Mouse (Mus musculus): ENCODE measurements at regions not wholly inside any gene's neighbourhood (a gene's known extent, or its start where the extent isn't known, plus 50 kb on each side); places are given as distances from the start of the nearest gene placed in this dataset.

GRCm38 (mm10) chr10:97368625-97369024 lies 110.8 kb upstream of the Dcn start:
- CTCF ChIA-PET = no interaction called here

- CTCF ChIA-PET = interaction anchor here (0.7 kb wide), 1 partner anchor 1259 kb away, joined by 3 read pairs; no protein-coding TSS in a partner anchor
Observed at GRCm38 (mm10) chr10:97375824-97376223, 103.6 kb upstream of the Dcn start.

GRCm38 (mm10) chr10:97376376-97376775 lies 103.0 kb upstream of the Dcn start:
- CTCF ChIA-PET = interaction anchor here (0.7 kb wide), 1 partner anchor 1259 kb away, joined by 3 read pairs; no protein-coding TSS in a partner anchor

GRCm38 (mm10) chr10:97381586-97381985 lies 97.8 kb upstream of the Dcn start:
- CTCF ChIA-PET = no interaction called here

DNA sequence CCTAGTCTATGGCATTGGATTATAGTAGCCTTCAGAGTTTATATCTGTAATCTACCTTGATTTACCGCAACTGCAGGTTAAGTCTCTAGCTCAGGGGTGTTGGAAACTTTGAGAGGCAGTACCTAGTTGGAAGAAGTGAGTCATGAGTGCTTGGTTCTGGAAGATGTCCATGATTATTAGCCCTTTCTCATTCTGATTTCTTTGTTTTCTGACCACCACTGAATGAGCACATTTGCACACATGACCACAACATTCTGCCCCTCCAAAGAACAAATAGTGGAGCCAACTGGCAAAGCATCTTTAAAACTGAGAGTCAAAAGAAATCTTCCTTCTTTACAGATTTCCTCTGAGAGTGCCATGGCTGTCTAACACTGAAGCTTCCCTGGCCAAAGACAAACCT lies 95.5 kb upstream of the Dcn start:
- CTCF ChIA-PET = no interaction called here

DNA sequence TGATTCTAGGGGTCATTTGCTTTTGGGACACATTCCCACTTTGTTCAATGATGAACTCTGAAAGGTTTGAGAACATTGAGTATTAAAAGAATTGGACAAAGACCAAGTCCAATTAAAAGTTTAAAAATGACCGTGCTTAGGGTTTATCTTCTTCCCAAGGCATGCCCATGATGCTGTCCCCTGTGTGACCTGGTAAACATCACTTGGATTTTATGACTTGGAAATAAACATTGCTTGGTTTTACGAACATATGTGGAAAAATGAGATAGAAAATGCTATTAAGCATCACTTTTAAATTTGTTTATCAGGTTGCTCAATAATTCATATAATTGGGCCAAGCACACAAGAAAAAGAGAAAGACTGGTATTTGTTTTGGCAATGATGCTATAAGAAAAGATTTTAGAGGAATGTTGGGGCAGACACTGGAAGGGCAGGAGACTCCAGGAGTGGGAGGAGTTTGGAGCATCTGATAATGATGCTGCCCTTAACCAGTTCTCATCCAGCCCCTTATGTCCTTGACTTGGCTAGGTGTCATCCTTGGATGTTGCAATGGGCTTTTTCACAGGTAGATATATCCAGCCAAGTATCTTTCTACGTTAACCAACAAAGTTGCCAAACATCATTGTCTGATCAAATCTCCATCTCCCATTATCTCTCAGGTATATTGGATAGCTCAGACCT lies 92.1 kb upstream of the Dcn start:
- CTCF ChIA-PET = no interaction called here

GRCm38 (mm10) chr10:97389647-97390590 lies 89.5 kb upstream of the Dcn start:
- CTCF ChIA-PET = no interaction called here

GRCm38 (mm10) chr10:97397062-97397771 lies 82.2 kb upstream of the Dcn start:
- CTCF ChIA-PET = no interaction called here

- CTCF ChIA-PET = no interaction called here
Observed at GRCm38 (mm10) chr10:97397896-97398295, 81.5 kb upstream of the Dcn start.

- CTCF ChIA-PET = no interaction called here
Observed at GRCm38 (mm10) chr10:97402524-97402923, 76.9 kb upstream of the Dcn start.

DNA sequence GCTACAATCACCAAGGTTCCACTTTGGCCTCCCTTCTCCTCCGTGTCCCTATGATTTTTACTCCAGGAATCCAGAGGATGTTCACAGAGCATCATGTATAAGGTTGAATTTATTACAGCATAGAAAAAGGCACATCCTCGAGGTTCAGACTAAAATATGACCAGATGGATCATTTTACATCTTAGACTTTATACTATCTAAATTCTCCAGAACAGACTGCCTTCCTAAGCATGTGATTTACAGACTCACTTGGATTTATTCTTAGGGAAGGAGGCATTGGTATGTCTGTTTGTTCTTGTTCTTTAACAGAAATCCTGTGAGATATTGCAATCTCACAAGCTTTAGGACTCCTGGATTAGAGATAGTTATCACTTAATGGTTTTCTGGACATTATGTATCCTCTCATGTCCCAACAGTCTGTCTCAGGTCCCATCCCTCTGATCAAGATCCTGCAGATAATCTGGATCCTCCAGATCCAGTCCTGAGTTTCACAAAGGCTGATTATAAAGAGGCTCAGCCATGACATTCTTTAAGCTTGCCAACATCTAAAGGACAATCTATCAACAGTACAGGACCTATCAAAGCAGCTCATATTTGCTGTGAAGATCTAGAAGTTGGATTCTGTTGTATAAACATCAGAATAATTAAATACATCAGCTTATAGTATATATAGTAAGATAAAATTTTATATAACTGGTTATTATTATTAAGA lies 75.2 kb upstream of the Dcn start:
- CTCF ChIA-PET = no interaction called here

GRCm38 (mm10) chr10:97409181-97409581 lies 70.2 kb upstream of the Dcn start:
- CTCF ChIA-PET = no interaction called here

DNA sequence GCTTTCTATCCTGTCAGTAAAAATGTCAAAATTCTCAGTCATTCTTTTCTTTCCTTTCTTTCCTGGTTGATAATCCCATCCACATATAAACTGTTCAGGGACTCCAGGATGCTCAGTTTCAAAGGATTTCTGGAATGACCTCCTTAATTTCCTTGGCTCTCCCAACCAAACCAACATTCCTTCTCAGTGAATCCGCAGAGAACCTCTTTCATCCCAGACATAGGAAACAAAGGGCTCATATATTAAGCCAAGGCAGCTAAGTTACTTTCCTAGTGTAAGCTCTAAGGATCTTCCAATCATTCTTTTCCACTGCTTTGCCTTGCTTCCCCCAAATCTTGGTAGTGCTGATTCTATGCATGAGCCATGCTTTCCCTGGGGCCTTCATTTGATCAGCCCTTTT lies 69.5 kb upstream of the Dcn start:
- CTCF ChIA-PET = no interaction called here

DNA sequence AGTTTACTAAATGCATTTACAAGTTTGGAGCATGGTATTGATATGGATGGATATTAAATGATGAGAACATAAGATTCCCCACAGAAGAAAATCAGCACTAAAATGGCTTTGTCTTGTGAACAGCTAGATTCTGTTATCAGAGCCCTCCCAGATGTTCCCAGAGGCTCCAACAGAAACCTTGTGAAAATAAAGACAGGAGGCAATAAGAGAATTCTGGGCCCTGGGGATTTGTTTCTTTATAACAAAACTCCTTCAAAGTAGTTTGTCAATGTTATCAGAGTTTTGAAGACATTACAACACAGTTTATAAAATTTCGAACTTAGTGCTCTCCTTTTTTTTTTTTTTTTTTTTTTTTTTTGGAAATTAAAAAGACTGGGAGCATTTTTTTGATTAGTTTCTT lies 56.8 kb upstream of the Dcn start:
- CTCF ChIA-PET = no interaction called here

GRCm38 (mm10) chr10:97423039-97423700 lies 56.2 kb upstream of the Dcn start:
- CTCF ChIA-PET = no interaction called here
